Mouse (Mus musculus) cerebellum, adult 2 months (tissue): ENCODE data around the gene Ccdc97.

Experiments used
- CTCF ChIP-seq: fragments of 200-500 bp; IDR thresholded peaks from 2 replicates; pipeline ENCODE4 v1.5.1; 2011; ENCODE audit warnings: low read depth, mild to moderate bottlenecking, control low read depth, low read length, moderate library complexity, borderline replicate concordance; ENCODE audit not compliant: insufficient read depth
- POLR2A ChIP-seq: fragments of 200-500 bp; IDR thresholded peaks from 2 replicates; pipeline ENCODE4 v1.6.1; 2011; ENCODE audit warnings: low read length, control low read depth, borderline replicate concordance; ENCODE audit not compliant: insufficient read depth

DNA sequence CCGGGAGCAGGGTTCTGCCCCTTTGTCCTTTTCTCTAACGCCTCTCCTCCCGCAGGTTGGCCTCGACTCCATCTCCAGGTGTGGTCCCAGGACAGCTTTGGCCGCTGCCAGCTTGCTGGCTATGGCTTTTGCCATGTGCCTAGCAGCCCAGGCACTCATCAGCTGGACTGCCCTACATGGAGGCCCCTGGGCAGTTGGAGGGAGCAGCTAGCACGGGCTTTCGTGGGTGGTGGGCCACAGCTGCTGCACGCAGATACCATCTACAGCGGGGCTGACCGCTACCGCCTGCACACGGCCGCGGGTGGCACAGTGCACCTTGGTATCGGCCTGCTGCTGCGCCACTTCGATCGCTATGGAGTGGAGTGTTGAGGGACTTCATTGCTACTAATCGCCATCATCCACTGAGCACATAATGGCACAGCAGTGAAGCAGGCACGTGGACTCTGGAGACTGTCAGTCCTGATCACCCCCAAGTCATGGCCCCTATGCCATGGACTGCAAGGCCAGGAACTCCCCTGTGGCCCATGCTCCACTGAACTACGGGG is 32.9 kb downstream of the Ccdc97 start:
- TF ChIP-seq POLR2A (no peak), CTCF (no peak)
